Mouse (Mus musculus) cerebellum, postnatal 36 days (tissue): Measurements from ENCODE around the gene Lmntd1.
A peak's percentile ranks its signal among the peaks of the same experiment; 100 is the strongest.

Experiments used
- DNase-seq, 2 experiments: peaks; one replicate each; pipeline ENCODE4 v3.0.0; 2021 to 2022; ENCODE audit warnings: mixed read lengths in 2 of 2

Lmntd1 gene

DNA sequence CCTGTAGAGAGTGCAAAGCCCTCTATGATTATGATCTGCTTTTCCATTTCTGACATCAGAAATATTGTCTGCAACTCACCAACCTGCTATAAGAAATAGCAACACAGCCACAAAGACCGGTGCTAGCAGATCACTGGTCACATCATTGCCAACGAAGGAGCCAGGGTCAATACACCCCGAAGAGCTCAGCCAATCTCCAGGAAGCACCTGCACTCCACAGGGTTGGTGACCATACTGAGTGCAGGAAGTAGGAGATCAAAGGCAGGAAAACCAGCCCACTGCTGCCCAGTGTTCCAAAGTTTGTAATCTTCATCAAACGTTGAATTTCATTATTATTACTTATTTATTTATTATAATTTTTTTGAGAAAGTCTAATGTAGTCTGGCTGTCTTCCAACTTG, 9.5 kb downstream of the Lmntd1 start:
- DNase-seq = no peak

DNA sequence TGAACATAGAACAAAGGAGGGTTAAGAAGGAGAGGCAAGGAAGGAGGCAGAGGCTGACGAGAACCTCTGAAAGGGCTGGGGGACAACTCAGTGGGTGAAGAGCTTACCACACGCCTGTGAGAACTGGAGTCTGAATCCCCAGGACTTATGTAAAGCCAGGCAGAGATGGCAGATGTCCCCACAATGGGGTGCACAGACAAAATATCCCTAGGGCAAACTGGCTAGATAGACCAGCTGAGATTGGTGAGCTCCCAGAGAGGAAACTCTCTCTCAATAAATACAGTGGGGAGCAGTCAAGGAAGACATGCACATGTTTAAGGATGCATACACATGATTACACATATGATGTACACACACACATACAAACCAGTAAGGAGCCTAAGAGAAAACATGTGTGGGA, 10.0 kb downstream of the Lmntd1 start:
- DNase-seq = no peak

DNA sequence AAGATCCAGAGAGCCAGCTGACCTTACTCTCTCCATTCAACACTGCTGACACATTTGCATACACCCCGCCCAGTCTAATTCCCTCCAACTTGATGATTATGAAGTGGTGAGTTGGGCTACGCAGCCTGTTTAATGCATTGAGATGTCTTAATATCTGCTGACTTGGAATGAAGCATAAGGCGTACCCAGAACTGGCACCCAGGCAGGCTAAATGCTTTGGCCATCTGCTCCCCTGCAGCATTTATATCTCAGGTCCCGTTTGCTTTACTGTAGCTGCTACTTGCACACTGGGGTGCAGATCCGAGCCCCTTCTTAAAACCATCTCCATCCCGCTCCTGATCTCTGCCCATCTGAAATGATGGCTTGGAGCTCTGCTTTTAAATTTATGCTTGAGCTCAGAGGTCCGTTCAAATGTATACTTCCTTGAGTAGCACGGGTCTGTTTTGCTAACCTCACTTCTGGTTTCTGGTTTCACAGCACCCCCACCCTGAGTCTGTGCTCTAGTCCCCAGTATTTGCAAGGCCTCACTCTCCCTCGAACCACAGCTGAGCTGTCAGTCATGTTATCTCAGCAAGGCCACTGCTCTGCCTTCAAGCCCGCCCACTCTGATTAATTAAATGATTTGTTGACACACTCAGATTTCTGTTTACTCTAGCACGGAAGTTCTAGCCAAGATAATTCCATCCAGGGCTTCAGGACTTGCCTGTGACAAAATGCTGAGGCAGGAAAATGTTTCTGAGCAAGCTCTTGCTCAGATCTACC, 15.1 kb downstream of the Lmntd1 start:
- peak; percentile 61 to 71 for DNase-seq

DNA sequence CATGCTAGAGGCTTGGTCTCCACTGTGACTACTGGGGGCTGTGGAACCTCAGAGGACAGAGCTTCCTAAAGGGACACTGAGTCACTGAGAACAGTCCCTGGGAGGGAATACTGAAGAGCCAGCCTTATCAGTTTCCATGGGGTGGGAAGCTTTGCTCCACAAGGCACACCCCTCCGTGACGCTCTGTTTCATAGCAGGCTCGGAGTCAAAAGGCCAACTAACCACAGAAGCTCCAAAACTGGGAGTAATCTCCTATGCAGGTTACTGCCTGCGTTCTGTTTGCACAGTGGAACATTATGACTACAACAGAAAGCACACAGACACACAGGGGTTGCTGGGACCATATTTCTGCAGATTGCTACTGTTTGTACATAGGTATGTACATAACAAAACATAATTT, 18.2 kb downstream of the Lmntd1 start:
- no peak for DNase-seq

DNA sequence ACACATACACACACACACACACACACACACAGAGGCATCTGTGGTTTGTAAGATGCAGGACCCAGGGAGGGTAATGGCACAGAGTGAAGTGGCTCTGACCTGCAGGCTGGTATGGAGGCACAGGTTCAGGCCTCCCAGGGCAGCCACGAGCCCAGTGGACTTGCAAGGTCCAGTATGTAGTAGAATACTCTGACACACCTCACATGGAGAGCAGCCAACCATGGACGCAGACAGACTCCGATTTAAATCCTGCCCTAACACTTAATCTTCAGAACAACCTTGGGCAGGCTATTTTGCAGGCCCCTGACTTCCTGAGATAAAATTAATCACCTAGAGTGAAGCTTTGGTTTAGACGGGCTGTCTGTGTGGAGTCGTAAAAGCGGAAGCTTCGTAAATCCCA, 20.1 kb downstream of the Lmntd1 start:
- DNase-seq = no peak

DNA sequence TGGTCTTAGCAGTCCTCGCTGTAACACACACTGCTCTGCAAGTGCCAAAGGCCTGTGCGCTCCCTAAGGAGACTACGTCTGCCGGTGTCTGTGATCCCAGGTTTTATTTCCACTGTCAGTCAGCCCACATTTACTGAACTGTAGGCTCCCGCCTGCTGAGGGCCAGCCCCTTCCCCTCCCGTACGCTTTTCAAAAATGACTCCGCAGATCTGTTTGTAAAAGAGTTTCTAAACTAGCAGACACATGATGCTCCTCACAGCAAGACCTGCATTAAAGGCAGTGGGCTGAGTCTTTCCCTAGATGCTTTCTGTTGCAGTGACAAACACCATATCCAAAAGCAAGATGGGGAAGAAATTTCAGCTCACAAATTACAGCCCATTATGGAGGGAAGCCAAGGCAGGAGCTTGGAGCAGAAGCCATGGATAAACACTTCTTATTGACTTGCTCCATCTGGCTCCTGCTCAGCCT, 21.6 kb downstream of the Lmntd1 start:
- DNase-seq = no peak

DNA sequence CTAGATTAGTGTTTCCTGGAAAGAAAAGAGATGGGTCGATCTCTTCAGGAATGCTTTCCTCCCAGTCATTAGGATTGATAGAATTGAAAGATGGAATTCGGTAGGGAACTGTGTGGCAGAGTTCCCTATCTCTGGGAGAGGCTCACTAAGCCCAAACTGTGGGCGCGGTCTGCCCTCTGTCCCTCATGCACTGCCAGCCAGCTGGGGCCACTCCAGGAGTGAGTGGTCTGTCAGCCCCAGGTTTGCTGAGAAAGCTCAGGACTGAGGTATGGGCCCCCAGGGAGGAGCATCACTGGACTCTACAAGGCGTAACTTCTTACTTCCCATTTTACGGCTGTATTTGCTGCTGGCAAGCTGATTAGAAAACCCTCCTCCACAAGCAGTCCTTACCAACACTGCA, 22.1 kb downstream of the Lmntd1 start:
- no peak for DNase-seq

DNA sequence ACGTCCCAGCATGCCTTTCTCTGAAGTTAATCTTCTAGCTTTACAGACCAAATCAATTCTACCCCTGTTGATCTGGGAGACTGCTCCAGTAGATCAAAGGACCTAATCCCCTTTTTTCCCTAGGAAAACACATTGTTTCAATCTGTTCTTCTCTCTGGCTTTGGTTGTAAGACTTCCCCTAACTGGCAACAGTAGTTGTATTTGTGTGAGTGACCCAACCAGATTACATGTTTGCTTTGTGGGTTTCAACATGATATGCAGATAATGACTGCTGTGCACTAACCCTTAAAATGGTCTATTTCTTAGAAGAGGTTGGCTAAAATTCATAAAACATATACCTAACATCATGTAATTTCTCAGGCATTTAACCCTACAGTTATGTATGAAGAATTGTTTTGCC, 22.5 kb downstream of the Lmntd1 start:
- DNase-seq = no peak

DNA sequence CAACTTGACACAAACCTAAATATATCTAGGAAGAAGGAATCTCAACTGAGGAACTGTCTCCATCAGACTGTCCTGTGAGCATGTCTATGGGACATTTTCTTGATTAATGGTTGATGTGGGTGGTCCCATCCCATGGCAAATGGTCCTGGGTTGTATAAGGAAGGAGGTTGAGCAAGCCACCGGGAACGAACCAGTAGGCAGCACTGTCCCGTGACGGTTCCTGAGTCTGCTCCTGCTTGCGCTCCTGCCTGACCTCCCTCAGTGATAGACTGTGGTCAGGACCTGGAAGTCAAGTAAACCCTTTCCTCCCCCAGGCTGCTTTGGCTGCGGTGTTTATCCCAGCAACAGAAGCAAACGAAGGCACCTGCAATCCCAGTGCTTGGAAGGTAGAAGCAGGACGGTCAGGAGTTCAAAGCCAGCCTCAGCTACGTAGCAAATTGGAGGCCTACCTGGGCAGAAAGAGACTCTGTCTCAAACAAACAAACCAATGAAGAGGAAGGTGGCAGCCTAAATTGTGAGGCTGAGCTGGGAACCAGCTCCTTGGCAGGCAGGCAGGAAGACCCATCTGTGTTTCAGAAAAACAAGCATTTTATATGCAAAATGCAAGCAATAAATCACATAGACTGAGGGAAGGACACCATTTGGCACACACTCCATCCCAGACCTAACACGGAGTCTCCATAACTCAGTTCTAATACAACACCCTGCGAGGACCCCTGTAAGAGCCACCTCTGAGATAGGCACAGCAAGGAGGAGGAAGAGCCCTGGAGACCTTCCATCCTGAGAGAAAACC, 23.4 kb downstream of the Lmntd1 start:
- DNase-seq = no peak

DNA sequence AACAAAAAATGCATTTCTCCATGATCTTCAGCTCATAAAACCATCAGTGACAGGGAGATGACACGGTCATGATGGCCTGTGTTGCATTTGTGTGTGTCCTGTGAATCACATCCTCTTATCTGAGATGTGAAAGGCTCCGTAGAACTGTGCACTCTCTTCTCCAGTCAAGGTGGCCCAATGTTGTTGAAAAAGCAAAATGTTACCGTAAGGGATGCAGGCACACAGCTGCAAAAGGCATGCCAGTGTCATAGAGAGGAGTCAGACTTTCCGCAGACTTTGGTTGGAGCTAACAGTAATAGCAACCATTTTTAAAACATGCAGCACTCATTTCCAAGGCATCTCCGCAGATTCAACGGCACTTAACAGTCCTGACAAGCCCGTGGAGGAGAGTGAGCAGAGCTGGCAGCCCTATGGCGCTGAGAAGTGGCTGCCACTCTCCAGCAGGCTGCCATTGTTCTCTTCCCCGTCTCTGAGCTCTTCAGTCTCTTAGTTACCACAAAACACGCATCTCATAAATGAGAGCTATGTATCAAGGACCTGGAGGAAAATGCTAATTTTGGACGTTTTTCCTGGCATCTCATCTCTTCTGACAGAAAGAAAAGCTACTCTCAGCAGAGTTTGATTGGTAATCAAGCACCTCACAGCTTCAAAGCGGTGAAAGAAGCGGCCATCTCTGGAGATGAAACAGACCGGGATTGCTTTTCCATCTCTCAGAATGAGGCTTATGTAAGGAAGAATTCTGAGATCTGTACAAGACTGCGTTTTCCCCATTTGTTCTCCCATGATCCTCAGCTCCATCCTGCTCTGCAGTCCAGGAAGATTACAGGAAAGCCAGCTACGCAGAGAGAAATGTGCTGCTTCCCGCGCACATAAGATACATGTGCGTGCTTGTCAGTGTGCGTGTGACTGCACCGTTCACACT, 28.8 kb downstream of the Lmntd1 start:
- DNase-seq = no peak

DNA sequence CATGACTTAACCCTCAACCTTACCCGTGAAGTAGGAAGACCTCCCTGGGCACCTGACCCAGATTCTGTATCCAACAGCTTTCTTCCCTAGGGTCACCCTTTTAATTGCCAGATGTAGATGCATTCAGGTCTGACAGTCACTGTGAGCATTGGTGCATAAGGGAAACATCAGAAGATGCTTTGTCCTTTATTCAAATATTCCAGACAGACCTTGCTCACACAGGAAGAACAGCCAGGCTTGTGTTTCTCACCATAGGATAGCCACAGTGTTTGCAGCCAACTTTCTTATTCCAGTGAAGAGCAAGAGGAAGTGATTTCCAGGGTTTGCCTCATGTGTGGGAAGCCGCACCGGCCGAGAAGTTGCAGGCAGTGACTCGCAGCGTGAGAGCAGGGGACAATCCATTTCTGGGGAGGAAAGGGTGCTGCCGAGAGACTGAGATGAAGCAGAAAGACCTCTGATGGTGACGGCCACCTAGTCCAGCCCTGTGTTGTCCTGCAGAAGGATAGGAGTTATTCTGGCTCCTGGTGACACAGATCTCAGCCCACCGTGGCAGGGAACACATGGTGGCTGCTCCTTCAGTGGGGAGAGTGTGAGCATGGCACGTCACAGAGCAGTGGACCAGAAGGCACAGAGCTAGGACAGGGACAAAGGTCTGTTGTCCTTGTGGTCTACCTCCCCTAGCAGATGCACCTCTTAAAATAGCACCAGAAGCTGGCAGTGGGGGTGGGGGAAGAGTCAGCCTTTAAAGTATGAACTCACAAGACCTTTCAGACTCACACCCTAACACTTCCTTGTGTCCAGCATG, 32.6 kb downstream of the Lmntd1 start:
- no peak for DNase-seq

DNA sequence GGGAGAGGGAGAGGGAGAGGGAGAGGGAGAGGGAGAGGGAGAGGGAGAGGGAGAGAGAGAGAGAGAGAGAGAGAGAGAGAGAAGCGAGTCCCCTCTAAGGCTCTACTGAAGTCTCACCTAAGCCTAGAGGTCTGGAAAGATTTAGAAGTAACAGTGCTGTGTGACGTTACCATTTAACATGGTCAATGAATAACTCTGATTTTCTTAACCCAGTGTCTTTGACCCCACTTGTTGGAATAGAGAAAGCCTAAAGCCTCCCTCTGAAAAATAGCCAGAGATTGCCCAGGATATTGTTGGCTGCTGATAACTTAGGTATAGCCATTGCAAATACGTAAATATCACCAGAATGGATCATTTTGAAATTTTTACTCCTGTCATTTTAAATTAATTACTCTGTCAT, 34.4 kb downstream of the Lmntd1 start:
- DNase-seq = no peak

DNA sequence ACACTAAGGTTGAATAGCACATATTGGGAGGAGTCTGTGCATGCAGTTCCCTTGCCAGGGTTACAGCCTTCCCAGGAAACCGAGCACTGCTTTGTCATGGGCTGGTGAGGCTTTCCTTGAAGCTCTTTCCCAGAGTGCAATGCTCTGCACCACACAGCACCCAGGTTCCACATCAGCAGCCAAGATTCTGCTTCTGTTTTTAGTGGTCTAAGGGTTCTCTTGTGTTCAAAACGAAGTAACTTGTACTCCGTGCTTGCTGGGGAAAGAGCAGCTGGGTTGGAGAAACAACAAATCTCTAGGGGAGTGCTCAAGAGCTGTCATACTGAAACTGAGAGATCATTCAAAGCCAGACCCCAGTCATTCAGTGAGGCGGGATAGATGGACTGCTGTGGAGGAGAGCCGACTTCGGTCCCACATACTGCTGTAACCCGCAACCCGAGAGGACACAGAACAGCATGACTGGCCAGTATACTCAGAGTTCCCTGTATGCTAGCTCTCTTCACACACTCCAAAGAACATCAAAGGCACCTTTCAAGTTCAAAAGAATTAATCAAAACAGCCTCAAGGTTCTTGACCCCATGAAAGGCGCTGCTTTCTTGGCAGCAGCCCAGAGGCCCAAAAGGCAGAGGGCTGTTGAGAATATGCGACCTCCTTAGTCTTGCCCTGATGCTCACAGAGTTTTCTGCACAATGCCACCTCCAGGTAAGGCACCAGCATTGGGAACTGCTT, 35.5 kb downstream of the Lmntd1 start:
- no peak for DNase-seq

DNA sequence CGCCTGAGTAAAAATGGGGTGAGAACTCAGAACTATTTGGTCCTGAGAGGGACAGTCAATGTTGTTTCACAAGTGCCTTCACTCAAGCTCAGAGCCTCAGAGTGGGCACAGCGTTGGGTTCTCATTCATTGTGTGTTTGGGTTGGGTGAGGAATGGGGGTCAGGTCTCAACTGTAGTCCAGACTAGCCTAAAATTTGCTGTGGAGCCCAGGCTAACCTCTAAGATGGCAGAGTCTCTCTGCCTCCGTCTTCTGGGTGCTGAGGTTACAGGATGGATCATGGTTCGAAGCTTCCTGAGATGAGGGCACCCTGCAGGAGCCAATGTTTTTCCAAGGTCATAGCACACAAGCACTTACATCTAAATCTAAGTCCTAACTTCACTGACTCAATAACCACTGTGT, 37.4 kb downstream of the Lmntd1 start:
- DNase-seq = no peak

DNA sequence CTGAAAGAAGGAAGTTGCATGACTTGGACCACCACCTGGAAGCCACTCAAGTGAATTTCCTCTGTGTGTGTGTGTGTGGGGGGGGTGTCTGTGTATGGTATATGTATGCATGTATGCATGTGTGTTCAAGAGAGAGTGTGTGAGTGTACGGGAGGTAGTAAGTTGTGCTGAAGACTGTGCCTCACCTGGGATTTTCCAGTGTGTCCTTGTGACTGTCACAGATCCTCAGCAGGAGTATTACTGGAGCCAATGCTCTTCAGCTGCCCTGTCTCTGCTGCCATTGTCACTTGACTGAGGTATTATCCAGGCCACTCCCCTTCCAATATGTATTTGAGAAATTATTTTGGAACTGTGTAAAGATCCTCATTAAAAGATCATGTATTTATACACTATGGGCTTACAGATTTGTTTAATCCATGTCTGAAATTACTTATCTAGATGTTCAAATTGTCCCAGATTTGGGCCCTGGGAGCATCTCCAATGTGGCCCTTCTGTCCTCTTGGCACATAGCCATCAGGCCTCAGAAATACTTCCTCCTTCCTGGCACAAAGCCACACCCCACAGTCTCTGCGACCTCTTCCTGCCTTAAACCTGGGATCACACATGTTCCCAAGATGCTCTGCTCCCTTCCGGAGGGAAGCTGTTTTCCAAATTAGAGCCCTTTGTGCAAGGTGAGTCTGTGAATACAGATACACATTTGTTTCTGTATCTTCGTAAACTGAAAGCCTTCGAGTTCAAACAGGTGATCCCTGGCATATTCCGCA, 40.7 kb downstream of the Lmntd1 start:
- DNase-seq = peak; percentile 80 to 81

DNA sequence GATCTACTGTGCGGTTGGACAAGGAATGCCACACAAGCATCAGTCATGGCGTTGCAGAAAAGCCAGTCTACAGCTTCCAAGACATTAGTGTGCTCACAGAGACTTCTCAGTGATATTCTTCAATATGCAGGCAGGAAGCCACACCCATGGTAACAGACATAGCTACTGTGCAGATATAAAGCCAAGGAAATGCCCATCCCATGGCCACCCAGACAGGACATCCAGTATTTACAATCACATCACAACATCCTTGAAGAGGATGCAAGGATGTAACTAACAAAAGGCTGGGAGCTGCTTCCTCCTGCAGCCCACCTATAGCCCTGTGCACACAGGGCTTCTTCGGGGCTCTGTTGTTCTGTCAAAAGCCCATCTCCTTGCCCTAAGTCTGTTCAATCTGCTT, 45.4 kb downstream of the Lmntd1 start:
- no peak for DNase-seq

DNA sequence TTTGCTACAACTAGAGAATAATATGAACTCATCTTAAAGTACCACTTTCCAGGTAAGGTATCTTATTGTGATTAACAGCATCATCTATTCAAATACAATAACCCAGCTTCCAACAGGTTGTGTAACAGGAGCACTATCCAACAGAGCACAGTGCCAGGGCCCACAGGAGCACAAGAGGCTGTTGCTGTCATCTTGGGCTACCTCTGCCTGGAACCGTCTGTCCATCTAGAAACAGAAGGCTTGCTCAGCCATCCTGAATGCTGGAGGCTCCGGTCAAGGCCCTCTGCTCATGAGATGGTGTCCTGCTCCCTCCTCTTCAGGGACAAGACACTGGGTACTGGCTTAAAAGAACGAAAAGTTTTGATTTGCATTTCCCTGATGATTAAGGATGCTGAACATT, 46.3 kb downstream of the Lmntd1 start:
- no peak for DNase-seq

DNA sequence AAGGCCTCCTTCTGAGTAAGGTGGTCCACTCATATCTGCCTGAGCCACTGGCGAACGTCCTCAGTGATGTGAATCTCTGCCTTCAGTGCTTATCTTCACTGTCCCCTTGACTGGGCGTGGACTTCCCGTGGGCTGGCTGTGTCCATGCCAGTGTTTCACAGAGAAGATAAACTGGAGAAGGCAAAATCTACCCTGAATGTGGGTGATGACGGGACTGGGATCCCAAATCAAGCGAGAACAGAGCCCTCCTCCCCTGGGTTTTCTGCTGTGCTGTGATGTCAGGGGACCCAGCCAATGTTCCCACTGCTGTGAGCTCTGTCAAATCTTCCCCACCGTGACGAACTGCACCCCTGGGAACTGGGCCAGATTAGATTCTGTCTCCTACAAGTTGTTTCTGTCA, 46.8 kb downstream of the Lmntd1 start:
- DNase-seq = no peak

DNA sequence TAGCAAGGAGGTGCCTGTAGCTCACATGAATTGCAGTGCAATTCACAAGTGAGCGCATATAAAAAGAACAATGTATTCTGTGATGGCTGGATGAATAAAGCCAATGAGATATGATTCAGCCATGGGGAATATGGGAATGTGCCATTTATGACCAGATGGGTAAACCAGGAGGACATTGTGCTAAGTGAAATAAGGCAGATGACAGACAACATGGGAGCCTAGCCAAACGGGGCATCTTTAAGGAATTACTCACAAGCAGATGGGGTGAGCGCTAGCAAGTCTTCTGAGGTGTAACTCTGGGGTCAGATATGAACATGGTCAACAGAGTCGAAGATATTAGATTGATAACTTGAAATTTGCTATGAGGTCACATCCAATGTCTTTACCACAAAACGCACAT, 48.5 kb downstream of the Lmntd1 start:
- DNase-seq = no peak

DNA sequence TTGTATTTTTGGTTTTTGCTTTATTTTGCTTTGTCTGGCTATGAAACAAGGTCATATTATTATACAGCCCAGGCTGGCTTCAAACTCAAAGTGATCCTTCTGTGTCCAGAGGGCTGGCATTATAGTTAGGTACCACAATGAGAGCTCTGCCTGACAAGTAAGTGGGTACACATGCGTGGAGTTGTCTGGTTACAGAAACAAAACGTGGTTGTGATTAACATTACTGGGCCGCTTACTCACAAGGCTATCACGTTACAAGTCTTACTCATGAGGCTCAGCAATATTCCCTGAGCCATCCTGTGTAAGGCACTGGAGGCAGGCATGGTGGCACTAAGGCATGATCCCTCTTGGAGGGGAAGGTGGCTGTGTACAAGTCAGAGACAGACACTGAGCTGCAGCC, 49.4 kb downstream of the Lmntd1 start:
- DNase-seq = no peak
